Mouse (Mus musculus) myocyte (in vitro differentiated cells): ENCODE measurements at regions not wholly inside any gene's neighbourhood (a gene's known extent, or its start where the extent isn't known, plus 50 kb on each side); places are given as distances from the start of the nearest gene placed in this dataset.

ENCODE experiments used
- H3K27me3 ChIP-seq: one replicate; pipeline ENCODE4 v1.6.1; 2011; ENCODE audit not compliant: control insufficient read depth, insufficient read depth, insufficient read length
- H3K36me3 ChIP-seq: one replicate; pipeline ENCODE4 v1.6.1; 2011; ENCODE audit not compliant: control insufficient read depth, insufficient read depth
- H3K4me2 ChIP-seq: one replicate; pipeline ENCODE4 v1.6.1; 2011; ENCODE audit warnings: low read depth, control low read depth
- H3K4me3 ChIP-seq: one replicate; pipeline ENCODE4 v1.5.1; 2011; ENCODE audit warnings: mild to moderate bottlenecking, control low read depth, moderate library complexity
- H3K79me2 ChIP-seq: one replicate; pipeline ENCODE4 v1.6.1; 2011; ENCODE audit not compliant: control insufficient read depth, insufficient read depth
- H3ac ChIP-seq: one replicate; pipeline ENCODE4 v1.6.1; 2011; ENCODE audit not compliant: control insufficient read depth, insufficient read length
- CEBPB ChIP-seq: IDR thresholded peaks from 2 replicates; pipeline ENCODE4 v1.6.1; 2011; ENCODE audit warnings: mild to moderate bottlenecking, moderate library complexity; ENCODE audit not compliant: poor library complexity, insufficient read depth, severe bottlenecking
- E2F4 ChIP-seq: IDR thresholded peaks from one replicate; pipeline ENCODE4 v1.6.1; 2011; ENCODE audit warnings: mild to moderate bottlenecking, control low read depth, moderate library complexity; ENCODE audit not compliant: insufficient read depth
- MAX ChIP-seq: IDR thresholded peaks from one replicate; pipeline ENCODE4 v1.6.1; 2011; ENCODE audit warnings: low read depth, mild to moderate bottlenecking, control low read depth
- MYOD1 ChIP-seq, 3 experiments: IDR thresholded peaks; one replicate each; pipeline ENCODE4 v1.6.1; 2011; ENCODE audit warnings: control low read depth in 2 of 3, low read depth in 2 of 3, mild to moderate bottlenecking in 2 of 3, moderate library complexity in 1 of 3; ENCODE audit not compliant: insufficient read length in 2 of 3, control insufficient read depth in 1 of 3
- MYOG ChIP-seq, 3 experiments: IDR thresholded peaks; one replicate each; pipeline ENCODE4 v1.6.1; 2011; ENCODE audit warnings: control low read depth in 2 of 3, low read depth in 2 of 3, mild to moderate bottlenecking in 2 of 3; ENCODE audit not compliant: insufficient read length in 2 of 3, control insufficient read depth in 1 of 3, insufficient read depth in 1 of 3
- POLR2A ChIP-seq: IDR thresholded peaks from one replicate; pipeline ENCODE4 v1.6.1; 2011; ENCODE audit warnings: low read depth, mild to moderate bottlenecking, control low read depth, moderate library complexity; ENCODE audit not compliant: insufficient read length
- POLR2AphosphoS2 ChIP-seq: IDR thresholded peaks from one replicate; pipeline ENCODE4 v1.6.1; 2011; ENCODE audit warnings: low read depth, control low read depth; ENCODE audit not compliant: insufficient read length
- REST ChIP-seq: IDR thresholded peaks from one replicate; pipeline ENCODE4 v1.6.1; 2011; ENCODE audit warnings: mild to moderate bottlenecking, control low read depth, moderate library complexity; ENCODE audit not compliant: insufficient read depth, insufficient read length
- SRF ChIP-seq: IDR thresholded peaks from one replicate; pipeline ENCODE4 v1.6.1; 2011; ENCODE audit warnings: low read depth; ENCODE audit not compliant: control insufficient read depth, insufficient read length
- TCF12 ChIP-seq: IDR thresholded peaks from one replicate; pipeline ENCODE4 v1.6.1; 2011; ENCODE audit warnings: mild to moderate bottlenecking, control low read depth; ENCODE audit not compliant: poor library complexity, insufficient read depth, severe bottlenecking
- TCF3 ChIP-seq: IDR thresholded peaks from one replicate; pipeline ENCODE4 v1.6.1; 2011; ENCODE audit warnings: low read depth, control low read depth; ENCODE audit not compliant: insufficient read length
- USF1 ChIP-seq: IDR thresholded peaks from one replicate; pipeline ENCODE4 v1.6.1; 2011; ENCODE audit warnings: low read depth, mild to moderate bottlenecking, control low read depth, moderate library complexity

DNA sequence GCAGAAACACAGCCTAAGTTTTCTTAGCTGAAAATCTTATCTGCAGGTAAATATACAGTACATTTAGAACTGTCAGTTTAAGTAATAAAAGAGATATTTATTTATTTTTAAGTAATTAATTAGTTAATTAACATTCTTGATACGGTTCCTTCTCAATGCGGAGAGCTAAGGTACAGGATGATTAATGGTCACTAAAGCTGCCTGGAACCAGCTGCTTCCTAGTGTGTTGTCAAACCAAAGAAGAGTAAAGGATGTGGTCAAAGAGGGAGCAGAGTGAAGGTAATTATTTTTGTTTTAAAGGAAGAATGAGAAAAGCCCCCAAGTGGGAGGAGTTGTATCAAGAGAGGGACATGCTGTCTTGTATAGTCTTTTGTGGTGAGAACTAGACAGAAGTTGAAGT is 341.8 kb downstream of the Igsf11 start:
- no peaks in the 10 kb centered on the region for H3K79me2 ChIP-seq
- no peak overlapping the region for H3K4me2 ChIP-seq
- no peaks in the 10 kb centered on the region for H3K36me3 ChIP-seq
- H3ac ChIP-seq = no peak overlapping the region
- H3K4me3 ChIP-seq = no peak overlapping the region
- TF ChIP-seq SRF (no peak), REST (no peak), USF1 (no peak), MYOD1 (IDR thresholded peaks at IDR 0.05; ENCODE audit: control insufficient read depth in 1 of 3, insufficient read length in 2 of 3, low read depth in 2 of 3) (no peak), MYOG (IDR thresholded peaks at IDR 0.05; ENCODE audit: control insufficient read depth in 1 of 3, insufficient read depth in 1 of 3, insufficient read length in 2 of 3, low read depth in 2 of 3) (no peak), TCF3 (no peak), TCF12 (no peak), POLR2AphosphoS2 (no peak), POLR2A (no peak), CEBPB (no peak), MAX (no peak), E2F4 (no peak)
- no peaks in the 10 kb centered on the region for H3K27me3 ChIP-seq

DNA sequence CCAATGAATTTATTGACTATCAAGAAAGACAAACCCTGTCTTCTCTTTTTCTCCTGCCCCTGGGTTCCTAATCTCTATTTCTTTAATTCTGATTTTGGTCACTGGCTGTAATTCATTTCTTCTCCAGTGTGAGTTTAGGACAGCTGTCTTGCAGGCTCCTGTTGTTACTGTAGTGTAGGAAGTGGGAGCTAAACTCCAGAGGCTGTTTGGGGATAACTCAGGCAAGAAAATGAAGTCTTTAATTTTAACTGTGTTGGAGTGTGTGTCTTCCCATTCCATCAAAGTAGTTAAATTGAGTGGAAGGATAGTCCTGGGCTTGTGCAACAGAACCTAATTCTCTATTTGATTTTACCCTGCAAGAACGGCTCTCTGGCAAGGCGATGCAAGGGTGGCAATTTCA is 381.0 kb downstream of the Igsf11 start:
- H3ac ChIP-seq = no peak overlapping the region
- no peaks in the 10 kb centered on the region for H3K27me3 ChIP-seq
- no peak for TF ChIP-seq USF1
- no peak for TF ChIP-seq TCF3
- no peak for TF ChIP-seq MYOD1 (IDR thresholded peaks at IDR 0.05; ENCODE audit: control insufficient read depth in 1 of 3, insufficient read length in 2 of 3, low read depth in 2 of 3)
- no peak for TF ChIP-seq POLR2AphosphoS2
- TF ChIP-seq CEBPB = no peak
- TF ChIP-seq REST = no peak
- TF ChIP-seq MYOG (IDR thresholded peaks at IDR 0.05; ENCODE audit: control insufficient read depth in 1 of 3, insufficient read depth in 1 of 3, insufficient read length in 2 of 3, low read depth in 2 of 3) = no peak
- no peak for TF ChIP-seq TCF12
- no peak for TF ChIP-seq E2F4
- no peak for TF ChIP-seq POLR2A
- TF ChIP-seq SRF = no peak
- no peak for TF ChIP-seq MAX

GRCm38 (mm10) chr16:39284484-39284883 is 392.0 kb downstream of the Igsf11 start:
- Histone ChIP-seq H3K4me2 (no peak overlapping the region), H3K27me3 (no peaks in the 10 kb centered on the region), H3ac (no peak overlapping the region), H3K79me2 (no peaks in the 10 kb centered on the region), H3K4me3 (no peak overlapping the region), H3K36me3 (no peaks in the 10 kb centered on the region)
- TF ChIP-seq POLR2AphosphoS2 (no peak), CEBPB (no peak), MYOG (IDR thresholded peaks at IDR 0.05; ENCODE audit: control insufficient read depth in 1 of 3, insufficient read depth in 1 of 3, insufficient read length in 2 of 3, low read depth in 2 of 3) (no peak), MYOD1 (IDR thresholded peaks at IDR 0.05; ENCODE audit: control insufficient read depth in 1 of 3, insufficient read length in 2 of 3, low read depth in 2 of 3) (no peak), POLR2A (no peak), TCF3 (no peak), MAX (no peak), USF1 (no peak), E2F4 (no peak)

More for the DNA sequence above, 381.0 kb downstream of the Igsf11 start:
- no peaks in the 10 kb centered on the region for H3K36me3 ChIP-seq
- no peak overlapping the region for H3K4me2 ChIP-seq
- no peaks in the 10 kb centered on the region for H3K79me2 ChIP-seq
- H3K4me3 ChIP-seq = no peak overlapping the region

DNA sequence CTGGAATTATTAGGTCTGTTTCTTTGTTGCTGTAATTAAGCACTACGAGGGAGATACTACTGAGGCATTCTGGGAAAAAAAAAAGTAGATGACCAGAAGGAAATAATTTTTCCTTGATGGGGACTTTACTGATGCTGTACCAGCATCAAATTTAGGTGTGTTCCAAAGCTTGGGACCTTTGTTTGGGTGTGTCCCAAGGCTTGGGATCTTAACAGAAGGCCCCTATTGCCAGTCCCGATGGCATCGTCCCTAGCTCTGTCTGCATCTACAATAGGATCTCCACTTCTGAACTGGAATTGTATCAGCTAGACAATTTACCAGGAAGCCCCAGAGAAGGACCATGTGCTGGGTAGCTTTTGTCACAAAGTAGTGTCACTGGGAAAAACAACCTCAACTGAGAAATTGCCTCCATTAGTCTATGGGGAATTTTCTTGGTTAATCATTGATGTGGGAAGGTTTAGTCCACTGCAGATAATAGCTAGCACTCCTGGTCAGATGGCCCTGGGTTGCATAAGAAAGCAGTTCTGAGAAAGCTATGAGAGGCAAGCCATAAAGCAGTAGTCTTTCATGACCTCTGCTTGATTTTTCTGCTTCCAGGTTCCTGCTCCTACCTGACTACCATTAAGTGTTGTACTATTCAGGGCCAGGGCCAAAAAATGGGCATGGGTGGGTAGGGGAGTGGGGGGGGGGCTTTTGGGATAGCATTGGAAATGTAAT is 392.7 kb downstream of the Igsf11 start:
- H3K36me3 ChIP-seq = no peaks in the 10 kb centered on the region
- no peaks in the 10 kb centered on the region for H3K27me3 ChIP-seq
- H3ac ChIP-seq = no peak overlapping the region
- no peak for TF ChIP-seq USF1
- no peaks in the 10 kb centered on the region for H3K79me2 ChIP-seq
- H3K4me2 ChIP-seq = no peak overlapping the region
- no peak overlapping the region for H3K4me3 ChIP-seq

- Histone ChIP-seq H3K4me2 (no peak overlapping the region), H3K27me3 (no peaks in the 10 kb centered on the region), H3ac (no peak overlapping the region), H3K4me3 (no peak overlapping the region), H3K79me2 (no peaks in the 10 kb centered on the region), H3K36me3 (no peaks in the 10 kb centered on the region)
- TF ChIP-seq TCF12 (no peak), POLR2A (no peak), TCF3 (no peak), CEBPB (no peak), MYOD1 (IDR thresholded peaks at IDR 0.05; ENCODE audit: control insufficient read depth in 1 of 3, insufficient read length in 2 of 3, low read depth in 2 of 3) (no peak), USF1 (no peak), MAX (no peak), E2F4 (no peak), MYOG (IDR thresholded peaks at IDR 0.05; ENCODE audit: control insufficient read depth in 1 of 3, insufficient read depth in 1 of 3, insufficient read length in 2 of 3, low read depth in 2 of 3) (no peak), SRF (no peak), REST (no peak), POLR2AphosphoS2 (no peak)
These were observed 394.5 kb downstream of the Igsf11 start for GRCm38 (mm10) chr16:39286797-39287565.
